Mouse (Mus musculus) neural tube, embryonic 15.5 days (tissue): Measurements from ENCODE around the gene Gm20388. TPM values are rescaled to one million over a fixed set of nuclear protein-coding genes. Genes with fewer than 3 reads are reported as not detected.
"Not testable (repeated sequence)": the region's sequence is repeated elsewhere in the genome, so short reads cannot be mapped to it uniquely, and the experiment has no call there.

Experiments used
- ATAC-seq: fragments of 200-750 bp; cut with Nextera tagmentation; 2 replicates; pipeline ENCODE4 v1.8.0; 2017; ENCODE audit warnings: mild to moderate bottlenecking, moderate TSS enrichment, moderate library complexity; ENCODE audit not compliant: low FRiP score
- H3K27ac ChIP-seq: fragments of 300-500 bp; sonication (generic); replicated peaks from 2 replicates; pipeline ENCODE4 v1.5.1; 2015; ENCODE audit warnings: mild to moderate bottlenecking, inconsistent platforms
- H3K27me3 ChIP-seq: fragments of 300-500 bp; sonication (generic); replicated peaks from 2 replicates; pipeline ENCODE4 v1.6.1; 2015; ENCODE audit warnings: inconsistent platforms
- H3K36me3 ChIP-seq: fragments of 300-500 bp; sonication (generic); 2 replicates; pipeline ENCODE4 v1.6.1; 2015; ENCODE audit warnings: inconsistent platforms
- H3K4me1 ChIP-seq: fragments of 300-500 bp; sonication (generic); 2 replicates; pipeline ENCODE4 v1.6.1; 2015; ENCODE audit warnings: inconsistent platforms
- H3K4me2 ChIP-seq: fragments of 300-500 bp; sonication (generic); 2 replicates; pipeline ENCODE4 v1.6.1; 2015; ENCODE audit warnings: inconsistent platforms, mild to moderate bottlenecking, moderate library complexity
- H3K4me3 ChIP-seq: fragments of 300-500 bp; sonication (generic); replicated peaks from 2 replicates; pipeline ENCODE4 v1.5.1; 2015; ENCODE audit warnings: mild to moderate bottlenecking, inconsistent platforms
- H3K9ac ChIP-seq: fragments of 300-500 bp; sonication (generic); replicated peaks from 2 replicates; pipeline ENCODE4 v1.6.1; 2015; ENCODE audit warnings: mild to moderate bottlenecking, inconsistent platforms
- H3K9me3 ChIP-seq: fragments of 300-500 bp; sonication (generic); replicated peaks from 2 replicates; pipeline ENCODE4 v1.6.1; 2016; ENCODE audit warnings: inconsistent platforms
- whole genome bisulfite sequencing: fragments of 180-500 bp; shearing (Covaris S2); methylation state at CpG from one replicate; pipeline ENCODE4 v1.1.7; 2015; ENCODE audit warnings: mixed read lengths; 5-methylcytosine and 5-hydroxymethylcytosine counted together
- polyA plus RNA-seq: library from polyadenylated mRNA; unstranded; fragments of >200 nt; fragmentation: Nextera tagmentation; extraction: Ambion mirVana; gene quantifications from 2 replicates; pipeline ENCODE4 v1.2.1, GENCODE M21; 2015

Gene Gm20388
- polyA plus RNA-seq, 1 experiment from 2014 or later: not detected

DNA sequence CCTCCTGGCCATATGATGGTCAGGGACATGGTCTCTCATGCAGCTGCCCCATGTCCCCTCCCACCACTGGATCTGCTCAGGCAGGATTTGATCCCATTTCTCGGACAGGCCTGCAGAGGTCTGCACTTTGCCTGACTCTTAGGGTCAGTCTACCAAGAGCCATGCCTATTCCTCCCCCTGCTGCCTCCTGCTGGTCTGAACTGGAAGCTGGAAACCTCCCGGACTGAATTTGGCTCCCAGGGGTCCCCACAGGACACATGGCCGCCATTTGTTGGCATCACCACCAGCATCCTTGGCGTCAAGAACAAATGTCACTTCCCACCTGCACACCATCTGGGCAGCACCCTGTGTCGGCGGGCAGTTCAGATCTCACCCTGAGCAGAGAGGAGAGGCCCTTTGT, 1402.8 kb downstream of the Gm20388 start:
- Histone ChIP-seq H3K36me3 (no peaks in the 10 kb centered on the region), H3K27me3 (peaks cover 7% of the 10 kb centered on the region; the same call in 1 of the 2 replicates), H3K27ac (no peak overlapping the region), H3K9me3 (no peaks in the 10 kb centered on the region), H3K4me2 (no peak overlapping the region), H3K9ac (no peak overlapping the region), H3K4me1 (peaks cover 13% of the 10 kb centered on the region), H3K4me3 (no peak overlapping the region)
- 45% methylated on average over 6 of the region's 6 CpGs for WGBS
- no peak for ATAC-seq

DNA sequence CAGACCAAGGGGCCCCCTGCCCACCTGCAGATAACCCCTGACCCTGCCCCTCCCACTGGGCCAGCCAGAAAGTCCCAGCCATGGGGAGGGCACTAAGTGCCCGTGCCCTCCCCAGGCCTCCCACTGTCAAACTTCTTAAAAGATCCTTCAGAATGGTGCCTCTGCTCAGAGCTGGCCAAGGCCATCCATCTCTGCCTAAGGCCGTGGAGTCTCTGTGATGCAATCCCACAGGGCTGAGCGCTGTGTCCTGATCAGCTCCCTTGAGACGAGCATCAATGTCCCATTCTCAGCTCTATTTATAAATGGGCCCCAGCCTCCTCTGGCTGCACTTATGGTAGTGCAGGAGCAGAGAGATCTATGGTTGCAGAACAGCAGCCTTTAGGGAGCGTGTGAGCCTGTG, 1403.4 kb downstream of the Gm20388 start:
- no peaks in the 10 kb centered on the region for H3K36me3 ChIP-seq
- WGBS: 63% methylated on average over 5 of the region's 5 CpGs
- H3K27ac ChIP-seq: no peak overlapping the region
- H3K9me3 ChIP-seq: no peaks in the 10 kb centered on the region
- peaks cover 13% of the 10 kb centered on the region for H3K4me1 ChIP-seq
- H3K4me3 ChIP-seq: no peak overlapping the region
- ATAC-seq: no peak
- no peak overlapping the region for H3K9ac ChIP-seq
- peaks cover 5% of the 10 kb centered on the region; the same call in 1 of the 2 replicates for H3K27me3 ChIP-seq
- no peak overlapping the region for H3K4me2 ChIP-seq

DNA sequence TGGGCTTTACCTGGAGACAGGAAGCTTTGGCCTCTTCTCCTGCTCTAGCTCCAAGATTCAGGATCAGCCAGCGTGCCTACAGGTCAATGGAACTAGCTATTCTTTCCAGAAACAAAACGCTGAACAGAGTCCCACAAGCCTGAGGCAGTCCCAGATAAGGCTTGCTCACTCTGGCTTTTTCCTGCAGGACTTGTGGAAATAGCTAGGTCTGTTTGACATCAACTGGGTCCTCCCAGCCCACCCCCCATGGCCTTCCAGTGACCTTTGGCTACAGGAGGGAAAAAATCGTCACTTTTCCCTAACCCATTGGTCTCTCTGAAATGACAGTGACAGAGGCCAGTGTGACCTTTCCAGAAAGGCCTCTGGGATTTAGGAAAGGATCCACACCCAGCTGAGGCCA, 1404.9 kb downstream of the Gm20388 start:
- no peak overlapping the region for H3K9ac ChIP-seq
- H3K27ac ChIP-seq: no peak overlapping the region
- 68% methylated on average over 3 of the region's 3 CpGs for WGBS

DNA sequence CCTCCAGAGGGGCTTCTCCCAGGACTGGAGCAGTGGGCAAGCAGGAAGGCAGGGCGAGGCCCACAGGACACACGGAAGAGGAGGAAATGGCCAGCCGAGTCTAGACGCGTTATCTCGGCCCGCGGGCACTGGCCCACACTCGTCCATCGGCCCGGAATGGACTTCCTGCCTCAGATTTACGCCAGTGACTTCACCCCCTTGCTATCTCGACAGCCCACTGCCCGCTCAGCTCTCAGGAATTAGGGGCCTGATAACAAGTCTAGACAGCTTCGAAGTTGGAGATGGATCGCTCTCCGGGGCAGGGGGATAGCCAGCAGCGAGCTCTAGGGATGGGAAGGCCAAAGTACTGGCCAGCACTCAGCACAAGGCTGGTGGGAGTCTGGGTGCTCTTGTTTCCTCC, 1405.4 kb downstream of the Gm20388 start:
- H3K27me3 ChIP-seq: no peaks in the 10 kb centered on the region
- no peak overlapping the region for H3K4me3 ChIP-seq
- peaks cover 8% of the 10 kb centered on the region for H3K4me1 ChIP-seq
- no peaks in the 10 kb centered on the region for H3K36me3 ChIP-seq
- H3K9ac ChIP-seq: no peak overlapping the region
- H3K27ac ChIP-seq: no peak overlapping the region
- no peak for ATAC-seq
- 73% methylated on average over 18 of the region's 18 CpGs for WGBS
- H3K9me3 ChIP-seq: no peaks in the 10 kb centered on the region
- H3K4me2 ChIP-seq: no peak overlapping the region

More for the DNA sequence above, 1404.9 kb downstream of the Gm20388 start:
- Histone ChIP-seq H3K27me3 (no peaks in the 10 kb centered on the region), H3K4me2 (no peak overlapping the region), H3K4me1 (peaks cover 12% of the 10 kb centered on the region), H3K36me3 (no peaks in the 10 kb centered on the region), H3K9me3 (no peaks in the 10 kb centered on the region), H3K4me3 (no peak overlapping the region)
- no peak for ATAC-seq

DNA sequence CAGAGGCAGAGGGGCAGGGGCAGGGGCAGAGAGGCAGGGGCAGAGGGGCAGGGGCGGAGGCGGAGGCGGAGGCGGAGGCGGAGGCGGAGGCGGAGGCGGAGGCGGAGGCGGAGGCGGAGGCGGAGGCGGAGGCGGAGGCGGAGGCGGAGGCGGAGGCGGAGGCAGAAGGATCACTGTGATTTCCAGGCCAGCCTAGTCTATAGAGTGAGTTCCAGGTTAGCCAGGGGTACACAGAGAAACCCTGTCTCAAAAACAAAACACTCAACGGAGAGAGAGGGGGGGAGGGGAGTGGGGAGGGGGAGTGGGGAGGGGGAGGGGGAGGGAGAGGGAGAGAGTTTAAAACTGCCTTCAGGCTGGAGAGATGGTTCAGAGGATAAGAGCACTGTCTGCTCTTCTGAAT, 1408.1 kb downstream of the Gm20388 start:
- H3K27ac ChIP-seq, H3K36me3 ChIP-seq, H3K4me2 ChIP-seq, H3K4me1 ChIP-seq, H3K4me3 ChIP-seq, ATAC-seq, H3K9ac ChIP-seq, H3K27me3 ChIP-seq, H3K9me3 ChIP-seq: not testable (repeated sequence)
- no CpG with 5 or more reads among the region's 19 CpGs for WGBS

DNA sequence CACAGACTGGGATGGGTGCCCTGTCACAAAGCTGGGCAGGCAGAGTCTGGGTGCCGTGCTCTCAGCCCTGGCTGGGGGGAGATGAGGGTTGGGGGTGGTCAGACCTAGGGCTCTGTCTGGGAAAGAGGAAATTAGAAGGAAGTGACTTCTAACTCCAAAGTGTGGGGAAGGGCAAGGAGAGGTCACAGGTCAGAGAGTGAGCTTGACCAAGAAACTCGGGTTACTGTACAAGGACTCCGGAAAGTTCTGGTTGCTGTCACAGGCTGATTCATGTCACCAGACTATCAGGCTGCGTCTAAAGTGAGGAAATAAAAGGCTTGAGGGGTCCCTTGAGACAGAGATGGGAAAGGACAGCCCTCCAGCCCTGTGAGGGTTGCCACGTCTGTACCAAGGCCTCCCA, 1408.8 kb downstream of the Gm20388 start:
- no peak overlapping the region for H3K9ac ChIP-seq
- ATAC-seq: no peak
- H3K4me2 ChIP-seq: no peak overlapping the region
- H3K9me3 ChIP-seq: no peaks in the 10 kb centered on the region
- WGBS: 68% methylated on average over 5 of the region's 5 CpGs
- H3K4me3 ChIP-seq: no peak overlapping the region
- no peaks in the 10 kb centered on the region for H3K27me3 ChIP-seq
- H3K27ac ChIP-seq: no peak overlapping the region
- H3K36me3 ChIP-seq: no peaks in the 10 kb centered on the region
- H3K4me1 ChIP-seq: no peaks in the 10 kb centered on the region

DNA sequence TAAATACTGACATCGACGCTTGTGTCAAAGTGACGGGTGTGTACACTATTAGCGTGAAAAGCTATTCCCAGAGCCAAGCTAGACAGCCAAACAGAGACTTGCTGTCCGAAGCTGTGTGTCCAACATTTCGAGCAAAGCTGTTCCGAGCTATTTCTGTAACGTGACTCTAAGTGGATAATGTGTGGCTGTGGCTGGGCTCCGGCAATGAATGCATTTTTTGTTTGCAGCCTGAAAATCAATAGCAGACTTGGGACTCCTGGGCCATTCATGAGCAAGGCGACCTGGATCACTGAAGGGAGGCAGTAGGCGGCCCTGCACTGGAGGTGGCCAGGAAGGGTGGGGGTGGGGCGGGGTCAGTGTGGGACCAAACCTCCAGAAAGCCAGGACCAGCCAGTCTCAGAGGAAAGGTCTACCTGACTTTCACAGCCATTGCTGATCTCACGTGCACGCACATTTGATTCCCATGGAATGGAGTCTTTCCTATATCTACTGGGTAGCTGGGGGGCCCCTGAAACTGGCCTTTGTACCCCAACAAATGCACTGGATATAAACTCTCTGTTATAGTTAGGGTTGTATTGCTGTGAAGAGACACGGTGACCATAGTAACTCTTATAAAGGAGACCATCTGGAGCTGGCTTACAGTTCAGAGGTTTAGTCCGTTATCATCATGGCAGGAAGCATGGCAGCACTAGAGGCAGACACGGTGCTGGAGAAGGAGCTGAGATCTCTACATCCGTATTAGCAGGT, 1415.7 kb downstream of the Gm20388 start:
- Histone ChIP-seq H3K36me3 (no peaks in the 10 kb centered on the region), H3K4me2 (no peak overlapping the region), H3K4me1 (no peaks in the 10 kb centered on the region), H3K27ac (no peak overlapping the region), H3K27me3 (no peaks in the 10 kb centered on the region), H3K9ac (no peak overlapping the region), H3K9me3 (no peaks in the 10 kb centered on the region), H3K4me3 (no peak overlapping the region)
- ATAC-seq: no peak
- WGBS: 67% methylated on average over 18 of the region's 18 CpGs

DNA sequence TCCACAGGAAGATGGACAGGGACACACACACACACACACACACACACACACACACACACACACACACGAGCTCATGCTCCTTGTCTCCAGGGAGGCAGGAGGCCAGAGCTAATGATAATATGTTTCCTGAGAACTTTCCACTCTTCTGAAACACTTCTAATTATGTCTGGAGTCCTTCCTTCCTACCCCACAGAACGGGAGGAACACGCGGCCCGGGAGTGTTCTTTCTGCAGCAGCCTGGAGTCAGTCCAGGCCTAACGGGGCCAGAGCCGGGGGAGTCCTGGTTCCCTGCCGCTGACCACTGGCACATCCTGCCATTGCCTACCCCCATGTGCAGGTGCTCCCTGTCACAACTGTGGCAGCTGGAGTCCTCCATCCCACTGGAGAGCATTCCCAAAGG, 1421.8 kb downstream of the Gm20388 start:
- Histone ChIP-seq H3K4me1 (peaks cover 14% of the 10 kb centered on the region), H3K4me3 (no peak overlapping the region), H3K4me2 (no peak overlapping the region), H3K27ac (no peak overlapping the region), H3K36me3 (no peaks in the 10 kb centered on the region), H3K27me3 (no peaks in the 10 kb centered on the region), H3K9ac (no peak overlapping the region), H3K9me3 (no peaks in the 10 kb centered on the region)
- 58% methylated on average over 8 of the region's 8 CpGs for WGBS
- ATAC-seq: no peak

DNA sequence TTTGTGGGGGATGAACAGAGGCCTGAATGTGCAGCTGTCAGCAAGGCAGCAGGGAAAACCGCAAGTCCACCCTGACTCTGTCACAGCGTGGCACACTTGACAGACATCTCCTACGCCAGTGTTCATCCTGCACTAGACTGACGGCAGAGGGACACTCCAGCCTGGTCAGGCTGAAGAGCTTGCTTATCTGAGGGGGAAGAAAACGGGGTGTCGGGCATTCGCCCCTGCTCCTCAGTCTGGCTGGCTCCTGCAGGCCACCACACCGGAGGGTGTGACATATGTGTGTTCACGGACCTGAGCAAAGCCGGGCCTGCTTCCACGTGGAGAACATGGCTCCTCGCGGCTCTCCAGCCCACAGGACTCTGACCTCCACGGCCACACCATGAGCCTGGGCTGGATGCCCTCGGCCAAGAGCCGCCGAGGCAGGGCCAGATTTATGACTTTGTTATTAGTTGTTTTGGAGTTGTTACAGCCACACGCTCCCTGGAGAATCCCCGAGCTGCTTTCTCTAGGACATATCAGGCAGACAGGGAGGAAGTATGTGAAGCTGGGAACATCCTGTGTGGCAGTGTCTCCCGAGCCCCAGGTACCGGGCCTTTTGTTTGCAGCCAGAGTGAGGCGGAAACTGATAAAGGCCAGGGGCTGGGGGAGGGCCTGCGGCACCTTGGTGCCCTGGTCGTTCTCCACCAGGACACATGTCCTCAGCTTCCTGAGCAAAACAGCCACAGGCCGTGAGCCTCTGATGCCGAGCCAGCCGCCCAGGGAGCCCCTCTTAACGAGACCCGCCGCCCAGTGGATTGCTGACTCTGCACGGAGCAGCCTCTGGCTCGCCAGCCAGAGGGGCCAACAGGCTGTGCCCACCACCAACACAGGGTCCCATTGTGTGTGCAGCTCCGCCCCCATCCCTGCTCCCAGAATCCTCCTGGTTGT, 1424.1 kb downstream of the Gm20388 start:
- peak; percentile 59; the same call in 1 of the 2 replicates for ATAC-seq
- Histone ChIP-seq H3K9ac (no peak overlapping the region), H3K27ac (peak overlapping the region; percentile 51)

DNA sequence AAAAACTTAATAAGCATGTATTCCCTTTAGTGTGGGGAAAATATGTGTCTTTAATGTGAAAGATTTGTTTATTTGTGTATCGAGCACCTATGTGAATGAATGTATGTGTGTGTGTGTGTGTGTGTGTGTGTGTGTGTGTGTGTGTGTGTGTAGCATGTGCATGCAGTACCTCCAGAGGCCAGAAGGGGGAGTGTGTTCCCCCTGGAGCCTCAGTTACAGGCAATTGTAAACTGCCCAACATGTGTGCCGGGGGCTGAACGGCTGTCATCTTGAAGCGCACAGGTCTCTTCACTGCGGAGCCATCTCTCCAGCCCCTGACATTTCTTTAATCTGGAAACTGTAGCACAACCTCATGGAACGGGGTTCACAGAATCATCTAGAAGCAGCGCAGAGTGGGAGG, 1425.0 kb downstream of the Gm20388 start:
- over 99% methylated on average over 7 of the region's 7 CpGs for WGBS

More for the DNA sequence above, 1424.1 kb downstream of the Gm20388 start:
- no peak overlapping the region for H3K4me3 ChIP-seq
- H3K36me3 ChIP-seq: no peaks in the 10 kb centered on the region
- WGBS: 39% methylated on average over 33 of the region's 33 CpGs
- no peaks in the 10 kb centered on the region for H3K9me3 ChIP-seq
- H3K4me2 ChIP-seq: no peak overlapping the region
- no peaks in the 10 kb centered on the region for H3K27me3 ChIP-seq
- peaks cover 14% of the 10 kb centered on the region for H3K4me1 ChIP-seq

DNA sequence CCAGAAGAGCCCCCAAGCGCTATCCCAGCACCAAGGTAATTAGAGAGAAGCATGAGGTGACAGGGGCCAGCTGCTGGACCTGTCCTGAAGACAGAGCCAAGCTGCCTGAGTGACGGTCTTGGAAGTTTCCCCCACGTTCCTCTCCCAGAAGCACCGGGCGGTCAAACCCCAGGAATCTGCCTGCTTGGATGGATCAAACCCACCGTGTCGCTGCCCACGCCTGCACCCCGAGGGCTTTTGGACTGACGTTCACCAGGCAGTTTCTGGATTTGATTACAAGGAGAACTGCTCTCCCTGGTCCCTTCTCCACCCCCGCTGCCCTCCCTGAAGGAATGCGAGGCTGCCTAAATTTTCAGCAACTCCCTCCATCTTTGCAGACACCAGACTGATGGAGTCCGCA, 1432.3 kb downstream of the Gm20388 start:
- Histone ChIP-seq H3K4me2 (no peak overlapping the region), H3K4me3 (no peak overlapping the region), H3K9ac (no peak overlapping the region), H3K27me3 (no peaks in the 10 kb centered on the region), H3K36me3 (no peaks in the 10 kb centered on the region), H3K9me3 (no peaks in the 10 kb centered on the region), H3K27ac (no peak overlapping the region), H3K4me1 (peaks cover 11% of the 10 kb centered on the region; the same call in 1 of the 2 replicates)
- ATAC-seq: no peak
- WGBS: 70% methylated on average over 13 of the region's 13 CpGs

More for the DNA sequence above, 1425.0 kb downstream of the Gm20388 start:
- Histone ChIP-seq H3K4me1 (peaks cover 14% of the 10 kb centered on the region), H3K27me3 (no peaks in the 10 kb centered on the region), H3K9me3 (no peaks in the 10 kb centered on the region), H3K4me2 (no peak overlapping the region), H3K27ac (0 out of 2 replicates have a peak overlapping the region, but pooled peaks have one; percentile 51), H3K4me3 (no peak overlapping the region), H3K9ac (no peak overlapping the region), H3K36me3 (no peaks in the 10 kb centered on the region)
- no peak for ATAC-seq

DNA sequence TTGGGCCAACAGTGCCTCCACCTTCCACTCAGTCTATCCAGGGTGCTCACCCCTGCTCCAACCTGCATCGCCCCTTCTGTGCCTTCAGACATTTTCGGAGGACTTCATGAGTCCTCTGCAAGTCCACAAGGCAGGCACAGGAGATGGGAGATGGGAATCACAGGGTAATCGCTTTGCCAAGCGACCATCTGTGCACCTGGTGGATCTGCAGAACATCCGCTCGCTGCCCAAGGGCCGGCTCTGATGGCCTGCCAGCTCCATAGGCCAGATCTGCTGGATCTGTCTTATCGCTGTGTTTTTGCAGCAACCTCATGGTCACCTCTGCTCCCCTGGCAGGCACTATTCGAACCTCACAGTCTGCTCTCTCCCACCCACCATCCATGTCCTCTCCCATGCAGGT, 1433.8 kb downstream of the Gm20388 start:
- no peak overlapping the region for H3K4me2 ChIP-seq
- no peak overlapping the region for H3K27ac ChIP-seq
- no peaks in the 10 kb centered on the region for H3K36me3 ChIP-seq
- H3K4me3 ChIP-seq: no peak overlapping the region
- no peaks in the 10 kb centered on the region for H3K9me3 ChIP-seq
- H3K27me3 ChIP-seq: no peaks in the 10 kb centered on the region
- peaks cover 11% of the 10 kb centered on the region; the same call in 1 of the 2 replicates for H3K4me1 ChIP-seq
- H3K9ac ChIP-seq: no peak overlapping the region
- WGBS: 93% methylated on average over 9 of the region's 9 CpGs
- ATAC-seq: no peak
